Mouse (Mus musculus) thymus, postnatal 14 days (tissue): ENCODE measurements at regions not wholly inside any gene's neighbourhood (a gene's known extent, or its start where the extent isn't known, plus 50 kb on each side); places are given as distances from the start of the nearest gene placed in this dataset.
A peak's percentile ranks its signal among the peaks of the same experiment; 100 is the strongest.

Experiments used
- DNase-seq: peaks from one replicate; pipeline ENCODE4 v3.0.0; 2021

DNA sequence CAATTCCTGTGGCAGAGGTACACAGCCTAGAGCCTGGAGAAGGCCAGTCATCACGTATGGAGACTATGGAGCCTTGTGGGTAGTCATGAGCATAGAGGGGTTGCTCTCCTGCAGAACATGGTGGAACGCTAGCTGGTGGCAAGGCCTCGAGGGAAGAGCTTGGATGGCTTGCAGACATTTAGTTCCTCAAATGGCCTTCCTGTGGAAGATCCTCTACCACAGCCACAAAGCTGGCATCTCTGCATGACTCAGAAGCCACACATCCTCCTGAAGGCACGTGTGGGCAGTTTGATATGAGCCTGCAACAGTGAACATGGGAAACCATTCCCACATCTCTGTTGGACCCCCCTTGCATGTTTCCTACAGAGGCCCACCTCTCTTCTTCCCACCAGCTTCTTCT lies 547.9 kb upstream of the Lrrc6 start:
- no peak for DNase-seq

DNA sequence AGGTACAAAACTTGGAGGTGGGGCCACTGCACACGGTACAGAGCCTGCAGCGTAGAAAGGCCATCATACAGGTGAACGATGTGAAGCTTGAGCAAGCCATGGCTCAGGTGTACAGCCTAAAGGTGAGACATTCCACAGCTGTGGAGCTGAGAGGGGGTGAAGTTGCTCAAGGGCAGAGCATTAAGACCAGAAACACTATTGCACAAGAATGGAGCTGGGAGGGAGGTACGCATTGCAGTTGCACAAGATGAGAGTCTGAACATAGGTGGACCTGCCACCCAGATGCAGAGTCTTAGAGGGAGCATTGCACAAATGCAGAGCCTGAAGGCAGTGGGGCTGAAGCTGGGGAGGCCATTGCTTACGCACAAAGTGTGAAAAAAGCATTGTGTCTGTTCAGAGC lies 547.4 kb upstream of the Lrrc6 start:
- DNase-seq: no peak

DNA sequence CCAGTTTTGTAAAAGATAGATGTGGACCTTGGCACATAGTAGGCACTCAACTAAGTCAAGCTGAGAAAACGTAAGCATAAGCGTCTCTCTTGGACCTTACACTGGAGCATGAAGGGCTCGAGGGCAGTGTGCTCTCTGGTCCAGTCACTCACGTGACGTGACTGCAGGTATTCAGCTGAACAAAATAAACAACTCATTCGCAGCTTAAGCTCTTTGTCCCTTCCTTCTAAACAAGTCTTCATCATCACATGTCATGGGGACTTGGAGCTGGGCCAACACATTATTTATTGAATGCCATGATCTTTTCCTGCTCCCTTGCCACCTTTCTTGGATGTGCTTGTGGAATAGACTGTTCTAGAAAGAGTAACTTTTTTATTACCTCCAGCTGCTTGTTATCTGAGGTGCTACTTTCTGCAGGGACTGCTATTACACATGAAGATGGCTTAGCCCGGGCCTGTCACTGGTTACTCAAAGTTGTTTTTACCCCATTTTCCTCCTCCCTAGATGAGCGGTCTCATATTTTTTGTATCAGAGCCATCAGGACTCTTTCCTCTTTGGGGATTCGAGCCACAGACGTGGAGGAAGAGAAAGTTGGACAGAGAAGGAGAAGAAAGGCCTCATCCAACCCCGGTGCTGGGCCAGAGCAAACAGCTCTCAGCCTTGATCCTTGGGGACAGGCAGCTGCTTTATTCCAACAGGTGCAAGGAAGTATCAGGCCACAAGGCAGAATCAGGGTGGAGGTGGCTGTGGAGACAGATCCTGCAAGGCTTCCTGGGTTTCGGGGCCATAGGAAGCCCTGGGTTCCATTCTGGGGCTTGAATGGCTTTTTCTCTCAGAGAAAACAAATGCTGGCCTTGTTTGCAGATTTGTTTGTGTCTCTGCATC lies 545.5 kb upstream of the Lrrc6 start:
- DNase-seq: no peak

DNA sequence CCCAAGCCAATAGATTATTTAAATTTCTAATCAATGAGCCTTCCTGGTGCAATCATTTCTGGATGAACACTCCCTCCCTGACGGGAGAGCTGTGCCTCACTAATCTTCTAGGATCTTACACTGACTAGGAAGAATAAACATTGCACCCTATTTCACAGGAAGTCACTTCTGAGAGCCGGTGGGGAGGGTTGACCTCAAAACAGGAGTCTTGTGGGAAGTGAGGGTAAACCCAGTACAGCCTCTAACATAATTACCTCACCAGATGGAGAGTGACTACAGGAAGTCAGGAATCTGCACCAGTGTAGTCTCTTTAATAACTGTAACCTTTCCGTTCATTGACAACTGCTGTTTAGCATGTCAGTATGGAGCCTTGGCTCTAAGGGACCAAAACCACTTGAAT lies 544.6 kb upstream of the Lrrc6 start:
- DNase-seq: peak; percentile 63

DNA sequence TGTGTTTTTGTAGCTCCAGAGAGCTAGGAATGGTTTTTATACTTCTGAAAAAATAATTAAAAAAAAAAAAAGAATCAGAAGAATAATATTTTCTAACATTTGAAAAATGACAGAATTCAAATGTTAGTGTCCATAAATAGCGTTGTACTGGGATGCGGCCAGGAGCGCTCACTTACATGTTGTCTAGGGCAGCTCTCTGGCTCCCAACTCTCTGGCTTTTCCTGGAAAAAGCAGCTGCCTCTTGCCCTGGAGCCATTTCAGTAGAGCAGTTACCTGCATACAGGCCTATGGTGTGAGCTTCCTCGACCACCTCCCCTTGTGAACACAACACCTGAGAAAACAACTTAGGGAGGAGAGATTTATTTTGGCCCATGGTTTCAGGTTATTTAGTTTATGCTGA lies 544.1 kb upstream of the Lrrc6 start:
- DNase-seq: no peak

DNA sequence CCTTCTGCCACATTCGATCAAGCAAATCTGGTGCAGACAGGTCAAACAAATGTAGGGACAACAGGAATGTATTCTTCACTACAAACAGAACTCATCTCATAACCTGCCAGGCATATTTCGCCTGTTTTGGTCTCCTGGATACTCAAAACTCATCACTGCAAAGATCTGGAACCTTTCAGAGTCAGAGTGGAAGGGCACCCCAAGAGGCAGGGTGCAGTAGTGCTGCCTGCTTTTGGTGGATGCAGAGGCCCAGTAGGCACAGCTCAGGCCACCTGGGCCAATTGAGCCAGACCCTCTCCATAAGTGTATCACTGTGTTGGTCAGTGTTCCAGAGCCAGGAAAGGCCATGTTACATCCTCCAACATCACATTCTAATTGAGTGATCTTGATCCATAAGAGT lies 541.4 kb upstream of the Lrrc6 start:
- peak; percentile 55 for DNase-seq

DNA sequence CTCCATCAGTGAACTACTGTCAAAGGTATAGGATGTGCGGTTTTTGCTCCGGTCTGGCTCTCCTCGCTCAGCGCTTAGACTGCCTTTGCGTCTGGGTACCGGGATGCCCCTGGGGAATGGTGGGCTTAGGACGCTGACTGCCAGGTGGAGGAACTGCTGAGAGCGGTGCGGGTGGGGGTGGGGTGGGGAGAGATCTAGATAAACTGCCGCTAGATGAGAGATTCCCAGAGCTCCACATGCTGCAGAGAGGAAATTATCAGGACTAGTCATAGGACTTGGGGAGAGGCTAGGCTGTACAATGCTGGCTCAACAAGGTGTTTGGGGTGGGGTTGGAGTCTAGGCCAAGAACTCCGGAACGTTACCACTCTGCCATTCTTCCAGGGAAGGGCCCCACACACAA lies 539.5 kb upstream of the Lrrc6 start:
- peak; percentile 35 for DNase-seq

DNA sequence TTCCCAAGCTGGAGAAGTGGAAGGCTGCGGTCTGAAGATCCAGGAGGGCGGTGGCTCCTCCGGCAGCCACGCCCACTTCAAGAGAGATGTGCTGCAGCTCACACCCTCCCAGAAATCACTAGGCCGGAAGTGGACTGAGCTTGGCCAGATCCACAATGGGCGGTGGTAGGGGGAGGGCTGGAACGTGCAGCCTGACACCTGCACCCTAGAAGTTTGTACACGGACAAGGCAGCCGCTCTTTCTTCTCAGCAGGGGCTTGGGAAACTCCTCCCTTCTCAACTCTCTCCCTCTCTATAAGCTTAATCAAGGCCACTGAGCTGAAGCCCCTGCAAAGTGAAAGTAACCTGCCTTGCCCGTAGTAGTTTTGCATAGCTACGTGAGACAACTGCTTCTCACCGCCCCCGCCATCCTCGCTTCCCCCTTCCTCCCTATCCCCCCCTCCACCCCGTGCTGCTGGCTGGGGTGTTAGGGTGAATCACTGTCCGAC lies 538.8 kb upstream of the Lrrc6 start:
- peak; percentile 80 for DNase-seq

DNA sequence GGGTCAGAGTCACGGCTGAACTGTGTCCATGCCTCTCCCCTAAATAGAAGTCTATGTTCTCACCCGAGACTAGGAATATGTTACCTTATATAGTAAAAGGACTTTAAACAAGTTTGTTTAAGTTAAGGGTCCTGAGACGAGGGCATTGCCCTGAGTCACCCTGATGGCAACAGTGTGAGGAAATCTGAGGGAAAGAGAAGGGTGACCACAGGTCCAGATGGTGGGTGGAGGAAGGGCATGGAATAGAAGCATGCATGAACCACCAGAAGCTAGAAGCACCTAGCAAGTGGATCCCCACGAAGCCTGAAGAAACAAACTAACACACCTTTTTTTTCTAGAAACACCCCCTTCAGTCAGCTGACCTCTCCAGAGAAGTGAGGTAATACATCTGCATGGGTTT lies 536.9 kb upstream of the Lrrc6 start:
- no peak for DNase-seq

DNA sequence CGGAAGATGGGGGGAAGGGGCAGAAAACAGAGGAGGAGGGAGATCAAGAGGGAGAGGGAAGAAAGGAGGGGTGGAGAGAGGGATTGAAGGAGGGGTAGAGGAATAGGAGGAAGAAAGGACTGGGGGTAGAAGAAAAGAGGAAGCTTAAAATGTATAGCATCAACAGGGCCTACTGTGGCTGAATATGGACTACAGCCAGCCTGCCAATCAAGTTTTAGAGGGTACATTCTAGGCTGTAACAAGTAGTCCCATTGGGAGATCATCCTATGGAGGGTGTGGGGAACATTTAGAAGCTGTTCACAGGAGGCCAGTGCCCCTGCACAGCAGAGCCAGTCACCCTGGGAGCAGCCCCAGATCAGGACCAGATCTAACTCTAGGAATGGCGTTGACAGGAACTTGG lies 535.6 kb upstream of the Lrrc6 start:
- no peak for DNase-seq

DNA sequence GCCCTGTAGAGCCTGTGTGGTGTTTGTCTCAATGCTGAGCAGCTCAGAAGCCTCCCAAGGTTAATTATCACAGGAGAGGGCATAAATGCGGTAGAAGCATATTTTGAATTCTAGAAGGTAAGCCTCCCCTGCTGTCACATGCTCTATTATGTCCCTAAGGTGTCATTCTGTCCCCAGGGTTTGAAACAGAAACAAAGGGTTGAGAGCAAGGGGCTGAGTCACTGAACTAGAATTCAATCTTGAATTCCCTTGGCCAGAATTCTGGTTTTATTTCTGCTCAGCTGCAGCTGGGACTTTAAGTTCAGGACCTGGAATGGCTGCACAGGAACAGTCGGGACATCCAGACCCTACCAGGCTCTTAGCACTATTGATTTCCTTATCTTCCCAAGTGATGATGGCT lies 533.2 kb upstream of the Lrrc6 start:
- no peak for DNase-seq

DNA sequence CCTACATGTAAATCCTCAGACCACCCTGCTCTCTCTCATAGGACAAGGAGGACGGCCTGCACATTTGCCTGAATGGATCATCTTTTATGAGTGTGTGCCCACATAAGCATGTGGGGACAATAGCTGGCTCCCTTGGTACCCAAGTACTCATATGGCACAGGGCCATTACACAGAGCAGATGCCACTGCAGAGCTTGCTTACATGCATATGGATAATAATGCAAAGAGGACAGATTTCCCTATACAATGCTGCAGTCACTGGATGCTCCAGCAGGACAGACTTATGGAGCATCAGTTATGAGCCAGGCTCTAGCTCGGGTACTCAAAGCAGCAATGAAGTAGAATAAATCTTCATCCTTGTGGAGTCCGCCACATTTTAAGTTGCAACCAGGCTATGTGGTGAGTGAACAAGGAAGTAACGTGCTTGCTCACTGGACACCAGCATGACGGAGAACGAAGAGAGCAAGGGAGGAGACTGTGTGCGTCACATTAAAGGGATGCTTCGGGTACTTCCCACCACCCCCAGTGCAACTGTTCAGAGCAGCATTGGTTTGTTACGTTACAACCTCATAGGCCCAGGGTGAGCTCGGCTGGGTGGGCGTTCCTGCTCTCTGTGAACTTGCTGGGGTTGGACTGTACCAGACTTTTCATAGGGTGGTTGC lies 531.3 kb upstream of the Lrrc6 start:
- DNase-seq: no peak

DNA sequence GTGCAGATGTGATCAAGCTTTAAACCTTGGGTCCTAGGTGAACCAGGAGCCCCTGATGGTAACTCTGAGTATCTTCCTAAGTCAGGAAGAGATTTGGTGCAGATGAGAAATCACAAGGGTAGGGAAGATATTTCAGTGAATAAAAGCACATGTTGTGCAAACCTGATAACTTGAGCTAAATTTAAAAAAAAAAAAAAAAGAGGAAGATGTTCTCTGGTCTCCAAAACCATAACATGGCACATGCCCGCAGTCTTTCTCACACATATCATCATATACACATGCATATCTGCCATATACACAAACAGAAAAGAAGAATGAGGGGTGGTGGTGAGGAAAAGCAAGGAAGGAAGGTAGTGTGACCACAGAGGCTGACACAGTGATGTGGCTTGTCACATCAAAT lies 530.3 kb upstream of the Lrrc6 start:
- no peak for DNase-seq

DNA sequence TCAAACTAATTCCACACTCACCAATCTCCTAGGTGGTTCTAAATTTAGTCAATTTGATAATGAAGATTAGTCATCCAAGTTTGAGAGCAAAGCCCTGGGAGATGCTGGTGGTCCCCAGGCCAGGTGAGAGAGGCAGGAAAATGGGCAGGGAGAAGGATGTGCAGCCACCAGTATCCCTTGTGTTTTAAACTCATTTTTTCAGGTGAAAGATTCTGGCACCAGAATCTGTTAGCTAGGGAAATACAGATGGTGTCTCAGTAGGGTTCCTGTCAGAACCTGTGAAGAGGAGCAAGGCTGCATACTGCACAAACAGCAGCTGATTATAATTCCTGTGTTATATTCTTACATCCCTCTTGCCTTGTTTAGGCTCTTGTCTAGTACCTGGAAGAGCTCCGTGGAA lies 527.5 kb upstream of the Lrrc6 start:
- DNase-seq: no peak

DNA sequence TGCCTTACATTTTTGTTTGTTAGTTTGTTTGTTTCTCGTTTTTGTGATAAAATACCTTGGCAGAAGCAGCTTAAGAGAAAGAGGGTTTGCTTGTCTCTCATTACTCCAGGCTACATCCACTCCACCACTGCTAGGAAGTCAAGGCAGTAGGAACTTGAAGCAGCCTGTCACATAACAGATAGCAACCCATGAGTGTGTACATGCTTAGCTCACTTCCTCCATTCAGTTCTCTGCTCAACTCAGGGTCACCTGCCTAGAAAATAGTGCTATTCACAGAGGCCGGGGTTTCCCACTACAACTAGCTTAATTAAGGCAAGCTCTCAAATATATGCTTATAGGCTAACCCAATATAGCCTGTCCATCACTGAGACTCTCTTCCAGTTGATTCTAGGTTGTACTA lies 527.0 kb upstream of the Lrrc6 start:
- DNase-seq: no peak

DNA sequence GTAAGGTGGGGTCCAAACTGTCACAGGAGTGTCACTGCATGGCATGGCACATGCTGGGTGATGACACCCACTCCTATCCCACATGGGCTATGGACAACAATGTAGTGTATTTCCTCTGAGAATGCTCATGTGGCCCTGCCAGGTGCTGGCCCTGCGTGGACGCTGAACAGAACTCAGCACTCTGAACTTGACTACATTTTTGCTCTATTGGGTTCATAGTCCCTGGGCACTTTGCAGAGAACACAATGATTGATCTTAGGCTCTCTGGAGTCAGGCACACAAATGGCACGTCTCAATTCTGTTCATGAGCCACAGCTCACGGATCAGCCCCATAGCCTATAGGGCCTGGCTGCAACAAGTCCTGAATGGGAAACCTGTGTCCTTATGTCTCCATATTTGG lies 525.0 kb upstream of the Lrrc6 start:
- DNase-seq: no peak

DNA sequence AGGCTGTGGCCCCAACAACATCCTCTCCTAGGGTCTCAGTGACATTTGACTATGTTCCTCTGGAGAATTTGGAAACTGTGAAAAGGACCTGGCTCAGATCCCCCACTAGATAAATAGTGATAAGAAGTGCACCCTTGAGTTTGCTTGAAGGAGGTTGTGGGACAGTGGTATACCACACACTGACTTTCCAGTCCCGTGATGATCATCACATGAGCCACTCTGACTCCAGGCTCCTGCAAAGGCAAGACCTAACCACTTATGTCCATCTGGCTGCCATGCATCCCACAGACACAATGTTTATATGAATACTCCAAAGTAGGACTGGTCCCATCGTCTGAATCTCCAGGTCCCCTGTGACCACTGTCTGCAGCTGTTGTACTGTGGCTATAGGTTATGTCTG lies 523.7 kb upstream of the Lrrc6 start:
- no peak for DNase-seq

DNA sequence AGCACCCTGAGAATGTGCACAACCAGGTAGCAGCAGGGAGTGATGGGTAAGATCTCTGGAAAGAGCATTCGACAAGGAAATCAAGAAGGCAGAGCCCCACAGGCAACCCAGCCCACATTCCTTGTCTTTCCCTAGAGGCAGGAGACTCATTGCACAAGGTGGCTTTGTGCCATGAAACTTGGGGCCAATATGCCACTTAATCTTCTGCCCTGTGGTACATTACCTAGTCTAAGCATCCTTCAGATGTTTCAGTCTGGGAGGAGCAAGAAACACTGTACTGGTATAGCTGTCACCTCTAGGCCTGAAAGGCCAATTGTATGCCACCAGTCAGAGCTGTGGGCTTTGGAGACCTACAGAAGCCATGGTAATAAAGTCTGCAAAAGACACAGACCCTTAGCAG lies 522.4 kb upstream of the Lrrc6 start:
- DNase-seq: no peak

DNA sequence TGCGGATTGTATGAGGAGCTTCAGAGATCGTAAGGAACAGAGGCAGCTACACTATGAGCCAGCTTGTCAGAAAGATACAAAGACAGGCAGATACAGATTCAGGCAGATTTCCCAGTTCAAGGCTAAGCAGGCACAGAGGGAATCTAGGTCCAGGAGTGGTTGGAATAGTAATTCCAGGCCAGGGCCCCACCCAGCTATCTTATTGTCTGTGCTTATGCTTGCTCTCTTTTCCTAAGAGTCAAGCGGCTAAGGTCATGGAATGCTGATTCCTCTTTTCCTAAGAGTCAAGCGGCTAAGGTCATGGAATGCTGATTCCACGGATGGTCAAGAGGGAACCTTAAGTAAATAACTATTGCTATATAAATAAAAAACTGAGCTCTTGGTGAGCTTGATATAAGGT lies 520.7 kb upstream of the Lrrc6 start:
- DNase-seq: no peak

DNA sequence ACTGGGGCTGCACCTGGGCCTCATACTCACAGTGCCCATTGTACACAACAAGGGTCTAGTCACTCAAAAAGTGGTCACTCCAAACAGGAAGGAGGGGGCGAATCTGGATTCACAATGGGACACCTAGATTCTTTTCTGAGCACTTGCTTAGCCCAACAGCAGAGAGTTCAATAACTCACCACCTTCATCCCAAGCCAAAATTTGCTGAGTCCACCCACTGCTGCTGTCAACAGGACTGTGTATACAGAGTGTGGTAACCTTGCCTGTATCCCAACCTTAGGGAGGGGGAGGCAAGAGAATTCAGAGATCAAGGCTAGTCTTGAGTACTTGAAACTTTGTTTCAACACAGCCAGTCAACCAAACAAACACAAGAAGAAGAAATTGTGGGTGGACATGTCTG lies 519.2 kb upstream of the Lrrc6 start:
- no peak for DNase-seq

DNA sequence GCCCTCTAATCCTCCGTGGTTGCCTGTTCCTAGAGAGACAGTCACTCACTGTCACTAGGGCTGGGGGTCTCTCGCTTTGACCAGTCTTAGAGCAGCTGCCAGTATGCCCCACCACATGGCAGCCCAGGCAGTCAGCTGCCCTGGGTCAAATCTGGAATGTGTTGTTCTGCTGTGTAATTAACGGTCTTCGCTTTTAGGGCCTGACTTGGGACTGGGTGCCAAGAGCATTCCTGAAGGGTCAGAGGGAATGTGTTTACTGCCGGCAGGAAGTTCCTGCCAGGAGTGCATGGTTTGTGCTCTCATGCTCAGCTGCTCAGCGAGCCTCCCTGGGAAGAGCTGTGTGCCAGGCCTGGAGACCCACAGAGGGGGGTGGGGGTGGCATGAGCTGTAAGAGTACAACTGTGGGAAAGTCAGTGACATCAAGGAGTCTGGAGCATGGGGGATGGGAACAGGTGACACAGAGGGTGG lies 518.5 kb upstream of the Lrrc6 start:
- no peak for DNase-seq
